ENCODE assay signal across 9 mouse cellular contexts in genomic region chr1:61967124-61967523, GRCm38 (mm10).
A peak's percentile ranks its signal among the peaks of the same experiment; 100 is the strongest.
DNase-seq lines count a peak whose midpoint lies in the region; ATAC-seq and TF ChIP-seq lines count a peak whose summit lies in the region.
"Had no signal": no experiment of that assay in that cellular context is flagged by ENCODE, and none has a peak within 500 bp of the region (broad histone marks: within the 10 kb centered on the region; RNA-seq: fewer than 3 reads in every experiment).

No protein-coding gene starts in this region.

- peak; percentile 49 for ATAC-seq in CD4-positive, CD25-positive, alpha-beta regulatory T cell, adult 4 months

- H3K4me3 ChIP-seq in left cerebral cortex, adult 2 months = no peak overlapping the region
- H3K4me3 ChIP-seq: limb, embryonic 10.5 days had no signal

- no peak overlapping the region for H3K27ac ChIP-seq in left cerebral cortex, adult 2 months
- H3K27ac ChIP-seq: limb, embryonic 10.5 days had no signal

- TF ChIP-seq CTCF in left cerebral cortex, adult 2 months (IDR thresholded peaks at IDR 0.05) = peak; percentile 46

- intact Hi-C loops in left cerebral cortex, adult 2 months (cut with DNase I) = no loop called here
- intact Hi-C loops in left cerebral cortex, postnatal 25 days (cut with DNase I) = no loop called here

- DNase-seq in left cerebral cortex, adult 2 months (ENCODE audit: extremely low spot score in 1 of 2, low spot score in 2 of 2) = no peak
- DNase-seq in left cerebral cortex, postnatal 25 days (ENCODE audit: low spot score in 2 of 2) = no peak
- DNase-seq in WW6 (ENCODE audit: low read depth, low spot score) = peak; percentile 11
- peak; percentile 3 for DNase-seq in lung, postnatal 14 days
- no peak for DNase-seq in cerebellum, postnatal 36 days
- no peak for DNase-seq in layer of hippocampus, postnatal 14 days (ENCODE audit: low spot score in 2 of 2)
- DNase-seq: cerebellum, adult 11-12 months had no signal

Comparison
In these comparisons a context has a peak if more than half of its experiments do, and no peak if none do; other contexts are left out.
1. DNase-seq: peak in WW6 (single experiment) and lung, postnatal 14 days (single experiment); none in left cerebral cortex, adult 2 months (0 of 2), left cerebral cortex, postnatal 25 days (0 of 2), cerebellum, postnatal 36 days (0 of 2) and layer of hippocampus, postnatal 14 days (0 of 2).